Mouse (Mus musculus) T-helper 1 cell (primary cell): Measurements from ENCODE around the gene Bax.
"Not testable (repeated sequence)": the region's sequence is repeated elsewhere in the genome, so short reads cannot be mapped to it uniquely, and the experiment has no call there.

Experiments
- in situ Hi-C: fragments of 300-600 bp; cut with MboI, MseI; formaldehyde crosslinking; loops from one replicate; pipeline ENCODE4 v1.15.1; 2025; ENCODE audit warnings: high pct_unique_total_duplicates

Gene Bax

GRCm38 (mm10) chr7:45481374-45481927 is 14.8 kb upstream of the Bax start, which contains the start of gene Tulp2:
Gene Tulp2, plus strand, starts transcription at chr7:45481877.
- in situ Hi-C loops, result no loop called here

DNA sequence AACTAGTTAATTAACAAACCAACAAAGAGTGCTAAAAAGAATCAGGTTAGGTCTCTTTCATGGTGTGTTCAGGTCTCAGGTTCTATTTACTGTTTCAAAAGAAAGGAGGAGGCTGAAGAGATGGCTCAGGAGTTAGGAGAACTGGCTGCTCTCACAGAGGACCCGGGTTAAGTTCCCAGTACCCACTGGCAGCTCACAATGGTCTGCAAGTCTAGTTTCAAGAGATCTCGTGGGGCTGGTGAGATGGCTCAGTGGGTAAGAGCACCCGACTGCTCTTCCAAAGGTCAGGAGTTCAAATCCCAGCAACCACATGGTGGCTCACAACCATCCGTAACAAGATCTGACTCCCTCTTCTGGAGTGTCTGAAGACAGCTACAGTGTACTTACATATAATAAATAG is 13.6 kb upstream of the Bax start:
- in situ Hi-C loops, result not testable (repeated sequence)

DNA sequence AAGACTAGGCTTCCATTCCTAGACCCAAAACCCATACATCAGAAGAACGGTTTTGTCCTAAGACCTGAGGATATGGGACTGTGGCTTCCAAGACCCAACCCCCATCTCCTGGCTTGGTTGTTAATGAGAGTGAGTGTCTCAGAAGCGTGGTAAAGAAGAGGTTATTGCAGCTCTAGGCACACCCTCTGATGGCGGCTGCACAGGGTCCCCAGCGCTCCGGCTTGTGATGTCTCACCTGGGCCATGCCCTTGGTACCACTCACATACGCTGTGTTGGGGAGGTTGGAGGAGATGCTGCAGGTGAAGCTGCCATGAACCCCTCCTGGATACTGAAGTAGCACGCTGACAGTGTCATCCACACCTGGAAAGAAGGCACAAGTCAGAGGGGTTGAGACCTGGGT is 12.1 kb upstream of the Bax start:
- in situ Hi-C loops, result no loop called here

GRCm38 (mm10) chr7:45477003-45477402 is 10.3 kb upstream of the Bax start:
- in situ Hi-C loops, result no loop called here

- in situ Hi-C loops, result no loop called here
Measured at GRCm38 (mm10) chr7:45476453-45476852, 9.8 kb upstream of the Bax start.

GRCm38 (mm10) chr7:45475291-45475969 is 8.7 kb upstream of the Bax start:
- in situ Hi-C loops, result no loop called here

DNA sequence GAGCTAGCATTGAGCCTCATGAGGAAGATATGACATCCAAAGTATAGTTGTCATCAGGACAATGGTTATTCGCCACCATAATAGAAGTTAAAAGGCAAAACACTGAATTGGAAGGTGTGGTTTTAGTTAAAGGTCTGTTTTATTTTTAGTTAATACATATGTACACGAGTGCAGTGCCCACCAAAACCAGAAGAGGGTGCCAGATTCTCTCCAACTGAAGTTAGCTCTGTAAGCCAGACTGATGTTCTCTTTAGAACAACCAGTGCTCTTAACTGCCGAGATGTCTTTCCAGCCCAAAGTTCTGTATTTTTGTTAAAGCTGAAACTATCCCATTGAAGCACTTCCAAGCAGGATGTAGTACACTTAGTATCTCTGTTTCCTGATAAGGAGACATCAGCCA is 4.2 kb upstream of the Bax start:
- in situ Hi-C loops, result no loop called here

GRCm38 (mm10) chr7:45467090-45467670 is 482 bp upstream of the Bax start:
- in situ Hi-C loops, result no loop called here

DNA sequence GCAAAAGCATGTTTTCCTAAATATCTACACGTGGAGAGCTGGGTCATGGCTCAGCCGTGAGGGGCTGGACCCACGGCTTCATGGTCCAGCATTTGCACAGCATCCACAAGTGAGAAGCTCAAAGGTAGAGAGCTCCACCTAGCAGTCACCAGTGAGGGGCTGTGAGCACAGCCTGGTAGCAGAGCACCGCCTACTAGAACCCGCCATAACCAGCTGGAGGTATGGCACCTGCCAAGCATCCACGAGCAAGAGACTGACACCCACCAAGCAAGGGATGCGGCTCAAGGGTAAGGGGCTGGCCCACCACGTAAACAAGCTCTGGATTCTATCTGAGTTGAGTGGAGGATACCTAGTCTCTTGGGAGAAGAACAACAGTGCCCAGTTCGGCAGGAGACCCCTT is 1.1 kb downstream of the Bax start:
- in situ Hi-C loops, result no loop called here

DNA sequence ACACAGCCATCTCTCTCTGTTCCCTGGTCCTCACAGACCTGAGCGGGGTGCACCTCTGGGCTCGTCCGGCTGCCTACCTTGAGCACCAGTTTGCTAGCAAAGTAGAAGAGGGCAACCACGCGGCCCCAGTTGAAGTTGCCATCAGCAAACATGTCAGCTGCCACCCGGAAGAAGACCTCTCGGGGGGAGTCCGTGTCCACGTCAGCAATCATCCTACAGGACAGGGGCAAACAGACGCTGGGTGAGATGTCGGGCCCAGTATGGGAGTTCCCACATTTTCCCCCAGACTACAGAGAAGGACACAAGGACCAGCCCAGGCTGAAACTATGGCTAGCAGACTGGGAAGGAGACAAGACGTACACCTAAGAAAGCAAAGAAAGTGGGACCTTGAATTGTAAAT is 1.6 kb downstream of the Bax start:
- in situ Hi-C loops, result no loop called here

DNA sequence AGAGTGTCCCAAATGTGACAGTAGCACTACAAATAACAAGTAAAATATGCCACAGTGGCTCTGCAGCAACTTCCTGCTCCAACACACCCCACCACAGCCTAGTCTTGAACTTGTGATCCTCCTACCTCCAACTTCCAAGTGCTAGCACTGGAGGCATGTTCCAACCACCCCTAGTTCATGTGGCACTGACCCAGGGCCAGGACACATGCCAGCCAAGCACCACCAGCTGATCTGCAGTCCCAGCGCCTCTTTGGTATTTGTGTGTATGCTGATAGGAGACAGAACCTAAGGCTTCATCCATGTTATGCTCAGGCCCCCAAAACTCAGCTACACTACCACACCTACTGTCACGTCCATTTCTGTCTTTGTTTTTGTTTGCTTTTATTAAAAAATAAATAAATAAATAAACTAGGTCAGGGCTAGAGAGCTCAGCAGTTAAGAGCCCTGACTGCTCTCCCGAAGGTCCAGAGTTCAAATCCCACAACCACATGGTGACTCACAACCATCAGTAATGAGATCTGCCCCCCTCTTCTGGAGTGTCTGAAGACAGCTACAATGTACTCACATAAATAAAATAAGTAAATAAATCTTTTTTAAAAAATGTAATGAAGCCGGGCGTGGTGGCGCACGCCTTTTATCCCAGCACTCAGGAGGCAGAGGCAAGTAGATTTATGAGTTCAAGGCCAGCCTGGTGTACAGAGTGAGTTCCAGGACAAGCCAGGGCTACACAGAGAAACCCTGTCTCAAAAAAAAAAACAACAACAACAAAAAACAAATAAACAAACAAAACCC is 2.5 kb downstream of the Bax start:
- in situ Hi-C loops, result no loop called here

- in situ Hi-C loops, result not testable (repeated sequence)
Measured at GRCm38 (mm10) chr7:45462868-45463267, 3.8 kb downstream of the Bax start.

GRCm38 (mm10) chr7:45462325-45462724 is 4.4 kb downstream of the Bax start:
- in situ Hi-C loops, result no loop called here

DNA sequence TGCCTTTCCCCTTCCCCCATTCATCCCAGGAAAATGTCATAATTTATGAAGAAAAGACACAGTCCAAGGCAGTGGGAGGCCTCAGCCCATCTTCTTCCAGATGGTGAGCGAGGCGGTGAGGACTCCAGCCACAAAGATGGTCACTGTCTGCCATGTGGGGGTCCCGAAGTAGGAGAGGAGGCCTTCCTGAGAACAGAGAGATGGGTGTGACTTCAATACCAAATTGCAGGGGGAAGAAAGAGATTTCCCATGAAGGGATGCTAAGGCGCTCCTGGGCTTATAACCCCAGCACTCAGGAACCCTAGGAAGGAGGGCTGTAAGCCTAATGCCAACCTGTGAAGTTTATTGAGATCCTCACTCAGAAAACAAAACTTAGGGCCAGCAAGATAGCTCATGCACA is 4.9 kb downstream of the Bax start:
- in situ Hi-C loops, result no loop called here

- in situ Hi-C loops, result no loop called here
Measured at GRCm38 (mm10) chr7:45461326-45461725, 5.4 kb downstream of the Bax start.

- in situ Hi-C loops, result no loop called here
Measured at GRCm38 (mm10) chr7:45460860-45461314, 5.8 kb downstream of the Bax start.

DNA sequence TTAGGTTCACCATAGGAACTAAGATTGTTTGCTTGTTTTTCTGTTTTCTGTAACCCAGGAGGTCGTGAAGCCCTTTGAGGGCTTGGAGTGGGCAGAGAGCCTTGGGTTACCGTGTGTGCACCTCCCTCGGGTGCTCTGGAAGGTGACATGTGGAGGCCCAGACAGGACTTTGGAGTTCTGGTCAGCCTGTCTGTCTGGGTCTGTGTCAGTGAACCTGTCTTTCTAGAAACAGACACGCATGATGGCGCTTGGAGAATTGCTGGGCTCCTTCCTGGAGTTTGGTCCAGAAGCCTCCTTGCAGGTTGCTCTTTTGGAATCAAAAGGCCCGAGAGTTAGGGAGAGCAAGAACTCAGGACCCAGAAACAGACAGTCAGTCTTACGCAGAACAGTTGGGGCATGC is 6.3 kb downstream of the Bax start:
- in situ Hi-C loops, result no loop called here

- in situ Hi-C loops, result not testable (repeated sequence)
Measured at GRCm38 (mm10) chr7:45459564-45460140, 7.0 kb downstream of the Bax start, which contains the start of gene Ftl1. Gene Ftl1, minus strand, starts transcription at chr7:45459884.

- in situ Hi-C loops, result no loop called here
Measured at GRCm38 (mm10) chr7:45458748-45459563, 7.7 kb downstream of the Bax start.

DNA sequence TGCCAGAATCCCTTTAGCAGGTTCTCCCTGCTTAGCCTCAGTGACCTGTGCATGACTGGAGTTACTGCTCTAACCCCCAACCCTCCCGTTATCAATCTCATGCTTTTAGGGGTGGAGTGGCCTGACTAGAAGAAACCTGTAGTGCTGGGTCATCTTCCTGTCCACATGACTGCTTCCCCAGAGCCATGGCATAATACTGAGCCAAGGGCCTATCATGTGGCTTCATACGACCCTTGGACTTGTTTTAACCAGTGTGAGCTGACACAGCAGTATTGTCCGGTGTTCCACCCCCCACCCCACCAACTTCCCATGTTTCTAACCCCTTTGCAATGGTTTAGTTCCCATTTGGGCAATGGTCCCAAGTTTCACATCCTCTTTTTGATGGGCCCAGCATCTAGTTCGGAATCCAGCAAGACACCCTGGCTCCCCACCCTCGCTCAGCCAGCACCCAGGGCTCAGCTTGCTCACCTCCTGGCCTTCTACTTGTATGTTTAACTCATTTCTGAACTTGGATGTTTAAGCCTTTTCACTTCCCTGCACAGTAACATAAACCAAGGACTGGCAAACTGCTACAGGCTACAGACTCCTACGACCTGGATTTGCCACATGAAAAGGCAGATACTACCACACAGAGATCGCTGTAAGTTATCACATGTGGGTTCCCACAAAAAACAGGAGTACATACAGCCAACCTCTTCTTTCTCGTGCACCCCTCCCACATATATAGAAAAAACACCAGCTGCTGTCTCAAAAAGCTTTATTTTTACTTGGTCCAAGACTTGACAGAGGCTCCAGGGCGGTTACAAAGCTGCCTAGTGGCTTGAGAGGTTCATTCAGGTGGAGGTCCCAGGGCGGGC is 9.3 kb downstream of the Bax start:
- in situ Hi-C loops, result no loop called here
